Mouse (Mus musculus): ENCODE results near the gene Scgb2b24.

DNA sequence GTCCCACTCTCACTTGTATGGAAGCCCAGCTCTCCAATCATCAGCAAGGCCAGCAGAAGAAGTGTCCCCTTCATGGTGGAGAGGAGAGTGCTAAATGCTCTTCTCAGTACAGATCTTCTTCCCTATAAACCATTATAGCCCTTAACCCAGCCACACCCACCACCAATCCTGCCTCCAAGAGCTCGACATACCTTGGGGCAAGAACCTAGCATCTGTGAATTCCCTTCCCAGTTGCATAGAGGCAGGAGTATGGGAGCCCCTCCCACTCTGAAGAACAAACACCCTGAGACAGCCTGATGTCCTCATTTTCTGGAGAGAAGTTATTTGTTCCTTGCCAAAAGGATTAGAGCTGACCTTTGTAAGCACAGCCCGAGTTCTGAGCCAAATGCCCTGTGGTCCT lies at the start of gene Scgb2b24:
- TF ChIP-seq CTCF (IDR thresholded peaks at IDR 0.05; ENCODE audit: control insufficient read depth, insufficient read depth, low read length) (no peak), POLR2A (IDR thresholded peaks at IDR 0.05; ENCODE audit: borderline replicate concordance, control insufficient read depth, low read depth, low read length) (no peak)
